Mouse (Mus musculus): ENCODE results near the gene Grik2.

DNA sequence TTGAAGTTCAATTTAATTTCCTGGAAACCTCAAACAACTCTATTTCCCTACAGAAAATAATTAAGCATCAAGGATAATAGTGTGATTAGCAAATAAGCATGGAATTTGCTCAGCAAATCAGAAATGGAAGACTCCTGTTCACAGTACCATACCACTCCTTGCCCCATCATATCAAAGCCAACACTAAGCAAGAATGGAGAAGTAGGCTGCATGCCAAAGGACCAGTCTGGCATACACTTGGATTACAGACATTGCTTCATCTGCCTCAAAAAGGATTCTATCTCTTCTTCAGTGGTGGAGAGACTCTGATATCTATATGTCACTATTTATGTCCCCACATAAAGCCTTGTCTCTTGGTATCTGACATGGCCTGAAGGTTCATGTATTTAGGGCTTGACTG is 19.7 kb downstream of the Grik2 start:
- no peak for TF ChIP-seq USF1 (IDR thresholded peaks at IDR 0.05; ENCODE audit: low read depth)
- TF ChIP-seq MAX (IDR thresholded peaks at IDR 0.05; ENCODE audit: low read depth), result no peak
- TF ChIP-seq POLR2A (IDR thresholded peaks at IDR 0.05; ENCODE audit: insufficient read length, low read depth), result no peak
- TF ChIP-seq E2F4 (IDR thresholded peaks at IDR 0.05; ENCODE audit: insufficient read depth), result no peak
- no peak for TF ChIP-seq MYOD1 (IDR thresholded peaks at IDR 0.05; ENCODE audit: control insufficient read depth in 1 of 3, insufficient read length in 2 of 3, low read depth in 2 of 3)
- no peak for TF ChIP-seq POLR2AphosphoS2 (IDR thresholded peaks at IDR 0.05; ENCODE audit: insufficient read length, low read depth)
- TF ChIP-seq CEBPB (IDR thresholded peaks at IDR 0.05; ENCODE audit: insufficient read depth, poor library complexity, severe bottlenecking), result no peak
- TF ChIP-seq TCF12 (IDR thresholded peaks at IDR 0.05; ENCODE audit: insufficient read depth, poor library complexity, severe bottlenecking), result no peak
- no peak for TF ChIP-seq MYOG (IDR thresholded peaks at IDR 0.05; ENCODE audit: control insufficient read depth in 1 of 3, insufficient read depth in 1 of 3, insufficient read length in 2 of 3, low read depth in 2 of 3)
- no peak for TF ChIP-seq TCF3 (IDR thresholded peaks at IDR 0.05; ENCODE audit: insufficient read length, low read depth)
- no peak for TF ChIP-seq SRF (IDR thresholded peaks at IDR 0.05; ENCODE audit: control insufficient read depth, insufficient read length, low read depth)
- TF ChIP-seq REST (IDR thresholded peaks at IDR 0.05; ENCODE audit: insufficient read depth, insufficient read length), result no peak
